Mouse (Mus musculus) forelimb bud, embryonic 11.5 days (tissue): ENCODE measurements at regions not wholly inside any gene's neighbourhood (a gene's known extent, or its start where the extent isn't known, plus 50 kb on each side); places are given as distances from the start of the nearest gene placed in this dataset.

Experiments
- DNase-seq: peaks from one replicate; pipeline ENCODE4 v3.0.0-alpha.2; 2012; ENCODE audit warnings: low read depth, low spot score

DNA sequence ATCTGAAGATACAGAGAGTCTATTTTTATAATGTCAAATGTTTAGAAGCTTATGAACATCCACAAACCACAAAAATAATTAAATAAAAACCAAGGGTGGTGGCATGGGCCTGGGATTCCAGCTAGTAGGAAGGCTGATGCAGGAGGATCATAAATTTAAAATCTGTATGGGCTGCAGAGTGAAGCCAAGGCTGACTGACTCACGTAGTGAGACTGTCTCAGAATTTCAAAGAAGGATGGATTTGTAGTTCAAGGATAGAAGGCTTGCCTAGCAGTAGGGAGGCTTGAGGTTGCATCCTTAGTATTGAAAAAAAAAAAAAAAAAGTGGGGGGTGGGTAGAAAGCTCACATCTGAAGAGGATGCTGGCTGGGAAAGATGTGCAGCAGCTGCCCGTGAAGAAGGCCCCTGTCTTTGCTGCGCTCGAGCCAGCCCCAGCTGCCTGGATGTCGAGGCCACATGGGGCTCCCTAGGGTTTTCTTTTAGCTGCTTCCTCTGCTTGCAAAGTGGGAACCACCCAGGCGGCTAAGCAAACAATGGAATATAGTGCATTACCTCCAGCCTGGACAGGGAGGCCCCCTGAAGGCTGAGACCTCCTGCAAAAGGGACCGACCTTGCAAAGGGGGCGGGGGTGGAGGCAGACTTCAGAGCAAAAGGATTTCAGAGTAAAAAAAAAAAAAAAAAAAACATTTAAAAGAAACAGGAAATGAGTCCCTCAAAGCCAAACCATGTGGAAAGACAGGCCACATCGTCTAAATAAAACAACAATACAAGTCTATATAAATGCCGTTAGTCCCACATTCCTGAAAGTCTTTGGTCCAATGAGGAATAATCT lies 101.3 kb downstream of the Tmco5 start:
- peak; percentile 50 for DNase-seq

DNA sequence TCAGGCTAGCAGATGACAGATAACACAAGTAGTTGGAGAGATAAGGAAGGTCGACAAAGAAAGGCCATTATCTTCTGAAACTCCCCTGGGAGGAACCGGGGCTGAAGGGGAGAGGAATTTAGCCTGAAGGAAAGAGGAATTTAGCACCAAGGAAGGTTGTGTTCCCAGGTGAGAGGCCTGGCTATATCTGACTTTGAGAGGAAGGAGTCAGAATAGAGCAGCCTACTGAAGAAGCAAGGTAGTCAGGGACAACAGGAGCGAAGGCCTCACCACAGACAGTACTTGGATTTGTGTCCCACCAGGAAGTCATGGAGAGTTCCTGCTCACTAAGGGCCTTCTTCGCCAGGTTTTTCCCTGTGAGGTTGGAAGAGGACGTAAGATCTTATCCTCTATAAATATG lies 102.2 kb downstream of the Tmco5 start:
- DNase-seq = no peak

DNA sequence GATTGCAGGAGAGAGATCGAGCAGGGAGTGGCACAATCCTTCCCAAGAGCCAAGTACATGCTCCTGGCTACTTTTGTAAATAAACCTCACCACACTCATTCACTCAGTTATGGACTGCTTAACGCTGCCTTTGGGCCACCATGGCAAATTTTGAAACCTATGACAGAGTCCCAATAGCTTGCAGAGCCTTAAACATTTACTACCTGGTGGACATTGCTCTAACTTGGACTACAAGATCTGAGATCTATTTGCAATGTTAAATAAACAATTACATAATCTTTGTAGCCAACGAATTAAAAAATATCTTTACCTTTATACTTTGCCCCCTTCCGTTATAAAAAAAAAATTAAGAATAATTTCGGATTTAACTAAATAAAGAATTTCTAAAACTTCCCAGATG lies 104.9 kb downstream of the Tmco5 start:
- DNase-seq = no peak

DNA sequence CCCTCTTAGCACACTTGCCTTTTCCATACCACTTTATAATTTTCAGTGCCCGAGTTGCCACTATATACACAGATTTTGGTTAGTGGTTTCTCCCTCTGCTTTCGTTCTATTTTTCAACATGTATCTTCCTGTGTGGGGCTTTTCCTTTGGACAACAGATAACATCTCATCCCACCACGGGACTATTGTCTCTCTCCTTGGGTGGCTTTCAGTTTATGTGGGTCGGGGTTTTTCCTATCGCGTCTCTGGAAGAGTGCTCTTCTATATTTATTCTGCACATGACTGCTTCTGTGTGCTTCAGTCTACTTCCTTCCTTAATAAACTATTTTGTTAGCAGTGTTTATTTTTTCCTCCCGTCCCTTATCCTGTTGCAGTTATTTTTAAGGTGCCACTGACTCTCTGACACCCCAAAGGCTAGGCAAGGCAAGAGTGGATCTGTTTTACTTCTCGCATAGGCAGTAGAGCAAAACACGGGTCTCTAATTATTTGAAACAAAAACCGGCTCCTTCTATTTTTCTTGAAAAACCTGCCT lies 105.4 kb downstream of the Tmco5 start:
- DNase-seq = no peak

- DNase-seq = no peak
Observed at GRCm38 (mm10) chr2:116984597-116984996, 106.1 kb downstream of the Tmco5 start.

GRCm38 (mm10) chr2:116985549-116985948 lies 107.1 kb downstream of the Tmco5 start:
- DNase-seq = no peak

DNA sequence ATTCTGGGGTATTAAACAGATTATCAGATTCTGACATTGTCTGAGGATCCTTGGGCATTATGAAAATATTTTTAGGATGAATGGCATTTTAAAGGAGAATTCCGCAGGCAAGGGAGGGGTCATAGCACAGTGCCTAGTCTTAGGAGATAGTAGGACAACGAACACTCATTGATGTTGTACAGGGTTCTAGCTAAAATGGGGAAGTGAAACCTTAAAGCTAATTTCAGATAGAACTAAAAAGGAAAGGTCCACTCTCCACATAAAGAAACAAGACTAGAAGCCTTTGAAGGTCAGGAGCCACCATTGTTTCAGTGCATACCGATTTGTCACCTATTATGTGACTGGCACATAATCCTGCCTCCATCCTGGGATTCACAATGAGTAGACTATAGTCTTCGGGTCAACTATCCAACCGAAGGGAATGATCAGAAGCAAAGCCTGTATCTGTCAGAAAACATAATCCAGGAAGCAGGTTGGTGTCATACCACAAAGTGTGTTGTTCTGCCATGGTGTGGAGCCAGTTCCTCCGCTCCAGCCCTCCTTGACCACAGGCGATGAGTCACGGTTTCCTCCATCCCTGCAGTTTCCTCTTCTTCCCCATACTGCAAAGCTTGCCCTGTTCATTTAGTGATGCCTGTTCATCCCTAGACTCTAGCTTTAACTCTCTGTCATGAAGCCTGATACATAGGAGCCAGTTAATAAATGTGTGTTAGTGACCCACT lies 110.6 kb downstream of the Tmco5 start:
- no peak for DNase-seq

DNA sequence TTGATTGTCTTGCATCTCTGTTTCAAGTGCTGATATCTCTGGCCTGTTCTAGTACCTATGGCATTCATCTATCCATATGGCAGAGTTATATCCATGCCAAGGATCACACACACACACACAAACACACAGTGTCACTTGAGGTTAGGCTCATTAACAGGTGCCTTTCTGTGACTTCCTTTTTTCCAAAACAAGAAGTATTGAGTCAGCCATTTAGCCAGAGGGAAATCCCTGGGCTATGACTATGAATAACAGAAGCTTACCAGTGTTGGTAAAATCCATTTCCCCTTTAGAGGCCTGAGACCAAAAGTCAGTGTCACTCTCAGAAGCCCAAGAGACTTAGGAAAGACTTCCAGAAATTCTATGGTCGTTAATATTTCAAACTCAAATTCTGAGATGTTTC lies 111.6 kb downstream of the Tmco5 start:
- no peak for DNase-seq

GRCm38 (mm10) chr2:116991561-116992042 lies 113.1 kb downstream of the Tmco5 start:
- no peak for DNase-seq

DNA sequence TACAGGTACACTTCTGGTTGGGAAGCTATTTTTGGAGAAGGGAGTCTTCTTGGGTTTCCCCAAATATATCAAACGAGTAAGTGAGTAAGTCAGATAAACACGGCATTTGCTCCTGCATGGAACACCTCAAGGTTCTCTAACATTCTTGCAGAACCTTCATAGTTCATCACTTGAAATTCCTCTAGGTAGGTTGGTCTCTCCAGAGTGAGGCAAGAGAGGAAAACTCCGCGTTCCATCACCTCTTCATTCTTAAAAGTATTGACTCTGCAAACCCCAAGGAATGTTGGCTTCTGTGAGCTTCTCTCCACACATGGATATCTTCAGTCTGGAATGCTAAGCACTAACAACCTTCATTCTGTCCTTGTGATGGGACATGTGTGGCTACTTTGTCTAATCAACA lies 115.2 kb downstream of the Tmco5 start:
- no peak for DNase-seq

GRCm38 (mm10) chr2:116996302-116996701 lies 117.8 kb downstream of the Tmco5 start:
- no peak for DNase-seq

DNA sequence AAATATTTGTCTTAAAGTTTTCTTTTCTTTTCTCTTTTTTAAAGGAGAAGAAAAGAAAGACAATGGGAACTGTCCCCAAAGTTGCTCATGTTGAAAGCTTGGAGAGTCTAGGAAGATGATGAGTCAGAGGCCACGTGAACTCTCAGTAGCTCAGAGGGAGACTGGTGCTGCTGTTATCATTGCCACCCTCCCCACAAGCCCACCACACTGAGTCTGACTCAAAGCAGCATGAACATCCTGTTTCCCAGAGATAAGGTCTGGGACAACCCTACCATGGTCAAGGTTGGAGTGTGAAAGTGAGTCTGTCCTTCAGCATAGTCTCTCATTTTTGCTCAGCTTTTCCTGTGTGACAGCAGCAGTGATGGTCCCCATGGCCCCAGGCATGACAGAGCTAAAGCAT lies 120.3 kb downstream of the Tmco5 start:
- DNase-seq = no peak

DNA sequence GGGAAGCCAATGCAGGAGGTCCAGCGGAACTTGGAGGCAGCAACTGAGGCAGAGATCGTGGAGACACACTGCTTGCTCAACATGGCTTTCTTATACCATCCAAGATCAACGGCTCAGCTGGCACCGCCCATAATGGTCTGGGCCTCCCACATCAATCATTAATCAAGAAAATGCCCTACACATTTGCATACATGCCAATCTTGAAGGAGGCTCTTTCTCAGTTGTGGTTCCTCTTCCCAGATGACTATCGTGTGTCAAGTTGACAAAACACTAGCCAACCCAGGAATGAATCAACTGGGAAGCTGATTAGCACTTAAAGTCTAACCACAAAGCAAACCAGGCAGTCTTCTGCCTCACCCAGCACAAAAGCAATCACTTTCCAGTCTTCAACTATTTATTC lies 121.1 kb downstream of the Tmco5 start:
- DNase-seq = no peak

DNA sequence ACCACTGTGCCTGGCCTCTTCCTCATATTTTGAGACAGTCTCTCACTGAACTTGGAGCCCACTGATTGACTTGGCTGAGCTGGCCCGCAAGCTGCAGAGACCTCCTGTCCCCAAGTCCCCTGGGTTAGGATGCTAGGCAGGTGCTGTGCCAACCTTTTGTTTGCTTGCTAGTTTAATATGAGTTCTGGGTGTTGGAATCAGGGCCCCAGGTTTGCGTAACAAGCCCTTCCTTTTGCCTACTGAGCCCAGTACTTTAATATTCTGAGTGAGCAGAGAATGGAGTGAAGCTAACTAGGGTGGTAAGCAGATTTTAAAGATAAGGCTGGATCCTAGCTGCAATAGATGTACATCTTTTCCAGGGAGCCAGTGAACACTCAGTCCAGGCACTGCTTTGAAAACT lies 117.2 kb upstream of the Spred1 start:
- no peak for DNase-seq

GRCm38 (mm10) chr2:117006846-117007245 lies 114.3 kb upstream of the Spred1 start:
- DNase-seq = no peak

- no peak for DNase-seq
Observed at GRCm38 (mm10) chr2:117008922-117009321, 112.3 kb upstream of the Spred1 start.

DNA sequence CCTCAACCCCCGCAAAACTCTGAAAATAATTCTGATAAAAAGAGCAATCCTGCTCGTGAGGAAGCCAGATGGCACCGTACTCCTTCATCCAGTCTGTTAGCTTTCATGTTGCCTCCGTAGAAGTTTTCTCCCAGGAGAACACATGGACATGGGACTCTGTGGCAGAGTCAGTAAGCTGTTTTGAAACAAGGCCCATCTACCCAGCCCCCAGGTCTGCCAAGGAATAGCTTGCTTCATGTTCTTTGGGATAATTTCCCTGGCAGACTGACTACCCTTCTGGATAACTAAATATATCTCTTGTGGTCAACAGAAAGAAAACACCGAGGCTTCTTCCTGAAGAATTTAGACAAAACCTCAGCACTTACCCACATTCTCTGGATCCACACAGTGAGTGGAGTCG lies 111.2 kb upstream of the Spred1 start:
- DNase-seq = no peak

DNA sequence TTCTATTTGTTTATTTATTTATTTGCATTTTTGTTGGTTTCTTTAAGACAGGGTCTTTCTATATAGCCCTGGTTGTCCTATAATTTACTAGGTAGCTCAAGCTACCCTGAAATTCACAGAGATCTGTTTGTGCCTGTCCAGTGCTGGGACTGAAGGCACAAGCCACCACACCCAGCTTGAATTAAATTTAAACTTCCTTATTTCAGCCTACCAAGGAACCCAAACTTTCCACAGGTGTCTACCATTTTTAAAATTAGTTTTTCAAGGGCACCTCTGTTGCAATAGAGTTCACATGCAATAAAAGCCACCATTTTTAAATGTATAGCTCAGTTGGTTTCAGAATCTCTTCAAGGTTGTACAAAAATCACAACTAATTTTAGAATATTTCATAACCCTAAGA lies 110.2 kb upstream of the Spred1 start:
- DNase-seq = no peak

- no peak for DNase-seq
Observed at GRCm38 (mm10) chr2:117017921-117018651, 103.1 kb upstream of the Spred1 start.

- DNase-seq = peak; percentile 77
Observed at GRCm38 (mm10) chr2:117018917-117019538, 102.1 kb upstream of the Spred1 start.

DNA sequence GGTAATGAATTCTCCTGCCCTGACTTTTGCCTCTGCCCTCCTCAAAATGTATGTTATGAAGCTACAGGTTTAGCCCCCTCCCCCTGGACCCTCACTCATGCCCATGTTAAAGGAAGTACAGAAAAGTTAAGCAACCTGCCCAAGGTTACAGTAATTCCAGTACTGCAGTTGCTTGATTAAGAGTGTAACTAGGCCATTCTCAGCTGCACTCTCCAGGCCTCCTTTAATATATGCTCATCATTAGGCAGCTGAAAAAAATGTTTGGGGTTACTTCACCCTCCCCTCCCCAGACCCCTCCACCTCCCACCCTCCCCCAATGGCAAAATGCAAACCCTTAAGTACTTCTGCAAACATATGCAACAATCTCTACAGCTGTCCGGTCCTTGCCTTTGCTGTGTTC lies 101.6 kb upstream of the Spred1 start:
- DNase-seq = no peak

- no peak for DNase-seq
Observed at GRCm38 (mm10) chr2:117021787-117022186, 99.4 kb upstream of the Spred1 start.
